Mouse (Mus musculus) erythroid progenitor cell, adult 5-6 weeks (primary cell): ENCODE results near the gene 4930568D16Rik. TPM values are rescaled to one million over a fixed set of nuclear protein-coding genes. Genes with fewer than 3 reads are reported as not detected.

ENCODE experiments used
- ATAC-seq: replicated peaks from 2 replicates; pipeline ENCODE4 v1.8.0; 2016; ENCODE audit warnings: moderate number of reproducible peaks, mild to moderate bottlenecking, moderate TSS enrichment, inconsistent platforms; ENCODE audit not compliant: poor library complexity, low FRiP score, severe bottlenecking
- total RNA-seq, 2 experiments: library from RNA; stranded (forward) in 1 of 2; stranded (reverse) in 1 of 2; fragments of 150-400 nt in 1 of 2; fragments of 186-747, 209-891 nt in 1 of 2; gene quantifications; 2 replicates each; pipeline versions ENCODE4 v1.2.3 to v1.2.4; 2015 to 2017; ENCODE audit warnings: low replicate concordance in 2 of 2

4930568D16Rik gene
- total RNA-seq (2015; ENCODE audit: low replicate concordance) = not detected in 2 replicates
- not detected in 2 replicates for total RNA-seq (2017; ENCODE audit: low replicate concordance)

DNA sequence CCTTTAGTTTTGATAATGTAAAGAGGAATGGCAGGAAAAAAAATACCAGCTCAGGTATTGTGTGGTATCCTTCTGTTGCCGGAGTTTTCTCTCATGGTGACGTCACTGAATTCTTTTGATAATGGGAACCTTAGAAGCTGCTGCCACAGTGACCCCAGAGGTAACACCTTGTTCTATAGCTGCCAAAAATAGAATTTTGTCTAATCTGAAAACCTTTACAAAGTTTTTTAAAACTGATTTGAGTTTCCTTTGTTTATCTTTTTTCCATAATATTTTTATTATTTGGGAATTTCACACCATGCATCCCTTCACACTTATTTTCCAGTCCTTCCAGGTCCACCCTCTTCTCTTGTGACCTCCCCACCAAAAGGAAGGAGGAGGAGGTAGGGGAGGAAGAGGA, at the start of gene 4930568D16Rik:
TSS of gene 4930568D16Rik (minus strand) at position 101 of the 400 bp plus-strand sequence.
- no peak for ATAC-seq

DNA sequence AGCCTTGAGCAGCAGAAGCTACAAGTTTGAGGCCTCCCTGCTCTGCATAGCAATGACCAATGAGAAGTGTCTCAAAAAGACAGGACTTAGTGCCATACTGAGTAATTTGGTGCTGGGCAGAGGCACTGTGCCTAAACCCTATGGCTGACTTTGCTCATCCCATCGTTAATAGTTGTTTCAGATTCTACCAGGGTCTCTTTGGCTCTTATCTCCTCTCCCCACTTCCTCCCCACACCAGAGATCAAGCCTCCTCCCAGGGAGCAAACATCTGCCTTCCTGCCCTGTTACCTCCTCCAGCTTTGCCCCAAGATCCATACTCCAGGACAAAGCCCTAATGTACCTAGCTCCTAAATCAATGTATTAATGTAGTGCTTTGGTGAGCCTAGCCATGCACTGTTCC, 49.7 kb upstream of the 4930568D16Rik start:
- ATAC-seq = no peak

GRCm38 (mm10) chr2:35416473-35416872, 48.9 kb upstream of the 4930568D16Rik start:
- ATAC-seq = no peak

DNA sequence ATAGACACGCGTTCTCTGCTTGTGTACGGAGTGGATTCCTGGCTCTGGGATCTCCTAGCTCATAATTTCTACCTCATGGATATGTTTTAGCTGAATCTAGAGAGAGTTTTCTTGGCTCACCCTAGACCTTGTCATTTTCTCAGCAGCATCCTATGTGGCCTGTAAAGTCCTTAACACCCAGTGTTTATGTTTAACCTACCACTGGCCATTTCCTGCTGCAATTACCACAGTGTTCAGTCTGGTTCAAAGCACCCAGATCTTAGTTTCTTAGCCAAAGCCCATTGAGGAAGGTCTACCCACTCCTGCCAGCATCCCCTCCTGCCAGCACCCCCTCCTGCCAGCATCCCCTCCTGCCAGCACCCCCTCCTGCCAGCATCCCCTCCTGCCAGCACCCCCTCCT, 45.3 kb upstream of the 4930568D16Rik start:
- ATAC-seq = no peak

DNA sequence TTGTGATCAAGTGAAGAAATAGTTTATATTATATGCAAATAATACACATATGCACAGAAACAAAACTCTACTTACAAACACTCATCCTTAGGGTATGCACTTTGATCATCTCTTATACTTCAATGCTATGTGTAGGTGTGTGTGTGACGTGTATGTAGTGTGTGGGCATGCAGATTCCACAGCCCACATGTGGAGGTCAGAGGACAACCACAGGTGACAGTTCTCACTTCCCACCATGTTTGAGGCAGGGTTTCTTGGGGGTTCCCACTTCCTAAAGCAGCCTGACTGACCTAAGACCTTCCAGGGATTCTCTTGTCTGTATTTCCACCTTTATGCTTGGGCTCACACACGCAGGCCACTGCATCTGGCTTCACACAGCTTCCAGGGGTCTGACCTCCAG, 44.7 kb upstream of the 4930568D16Rik start:
- no peak for ATAC-seq

DNA sequence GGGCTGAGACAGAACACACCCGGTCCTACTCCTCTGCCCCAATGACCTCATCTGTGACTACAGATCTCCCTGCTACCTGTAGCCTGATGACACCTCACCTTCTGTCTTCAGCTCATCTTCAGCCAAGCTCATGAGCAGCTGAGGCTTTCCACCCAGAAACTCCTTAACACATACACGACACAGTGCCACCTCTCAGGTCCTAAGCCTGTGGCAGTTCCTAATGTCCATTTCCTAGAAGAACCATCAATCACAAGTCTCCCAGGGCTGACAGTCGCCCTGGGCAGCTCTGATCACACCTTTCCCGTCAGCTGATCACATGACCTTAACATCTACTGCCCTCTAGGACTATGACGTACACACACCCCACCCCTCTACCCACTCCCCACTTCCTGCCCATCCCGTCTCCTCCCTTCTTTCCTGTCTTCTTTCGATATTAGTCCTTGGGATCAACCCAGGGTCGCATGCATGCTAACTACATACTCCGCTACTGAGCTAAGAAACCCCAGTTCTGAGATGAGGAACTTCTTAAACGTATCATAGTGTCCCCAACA, 44.2 kb upstream of the 4930568D16Rik start:
- no peak for ATAC-seq

GRCm38 (mm10) chr2:35409466-35409865, 41.9 kb upstream of the 4930568D16Rik start:
- ATAC-seq = no peak

DNA sequence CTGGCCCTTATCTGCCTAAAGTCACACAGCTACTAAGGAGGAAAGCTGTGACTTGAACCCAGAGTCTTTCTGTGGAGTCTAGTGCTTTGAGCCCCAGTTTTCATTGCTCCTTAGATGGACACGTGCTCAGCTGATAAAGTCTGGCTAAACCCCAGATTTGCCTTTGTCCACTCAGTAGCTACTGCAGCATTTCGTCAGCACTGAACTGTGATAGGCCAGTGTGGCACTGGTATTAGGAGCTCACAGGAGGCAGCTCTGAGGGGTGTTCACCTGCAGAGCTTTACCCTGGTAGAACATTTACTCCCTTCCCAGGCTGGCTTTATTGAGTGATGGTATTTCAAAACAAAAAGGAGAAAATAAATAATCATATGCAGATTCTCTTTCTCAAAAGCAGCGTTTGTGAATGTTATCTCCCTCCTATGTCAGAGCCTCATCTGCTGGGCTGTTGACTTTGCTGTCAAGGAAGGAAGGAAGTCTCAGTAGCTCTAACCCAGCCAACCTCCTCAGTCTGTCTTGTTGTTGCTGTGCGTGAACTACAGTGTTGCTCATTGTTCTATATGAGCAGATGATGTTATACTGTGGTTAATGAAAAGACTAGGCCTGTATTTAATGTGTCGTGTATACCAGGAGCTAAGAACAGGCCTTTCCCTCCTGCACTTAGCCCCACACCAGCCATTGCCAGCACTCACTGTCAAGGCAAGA, 41.0 kb upstream of the 4930568D16Rik start:
- ATAC-seq = no peak

GRCm38 (mm10) chr2:35407878-35408277, 40.3 kb upstream of the 4930568D16Rik start:
- ATAC-seq = no peak

DNA sequence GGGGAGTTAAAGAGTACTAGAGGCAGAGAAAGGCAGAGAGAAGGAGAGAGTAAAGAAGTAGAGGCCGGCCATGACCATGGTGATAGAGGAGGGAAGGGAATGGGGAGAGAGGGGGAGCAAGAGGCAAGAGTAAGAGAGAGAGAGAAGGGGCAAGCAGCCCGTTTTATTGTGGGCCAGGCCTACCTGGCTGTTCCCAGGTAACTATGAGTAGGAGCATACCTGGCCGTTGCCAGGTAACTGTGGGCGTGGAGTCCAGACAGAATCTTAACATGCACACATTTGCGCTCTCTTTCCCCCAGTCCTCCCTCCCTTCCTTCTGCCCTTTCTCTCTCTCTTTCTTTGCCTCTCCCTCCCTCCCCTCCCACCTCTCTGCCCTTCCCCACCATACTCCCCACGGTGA, 39.7 kb upstream of the 4930568D16Rik start:
- no peak for ATAC-seq

- no peak for ATAC-seq
Measured at GRCm38 (mm10) chr2:35406611-35407010, 39.1 kb upstream of the 4930568D16Rik start.

DNA sequence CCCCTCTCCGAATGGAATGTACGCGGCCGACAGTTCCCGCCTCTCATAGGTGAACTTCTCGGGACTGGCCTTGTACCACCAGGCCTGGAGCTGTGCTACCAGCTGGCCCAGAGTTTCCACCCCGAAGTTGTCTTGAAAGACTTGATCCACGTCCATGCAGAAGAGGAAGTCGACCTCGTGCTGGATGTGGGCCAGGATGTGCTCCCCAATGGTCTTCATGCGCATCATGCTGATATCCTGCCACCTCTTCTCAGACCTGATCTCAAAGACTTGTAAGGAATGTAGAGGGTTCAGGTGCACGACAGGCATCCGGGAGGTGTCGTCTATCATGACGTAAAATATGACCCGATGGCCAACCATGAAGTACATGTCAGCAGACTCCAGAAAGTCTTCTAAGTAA, 34.9 kb upstream of the 4930568D16Rik start:
- no peak for ATAC-seq

GRCm38 (mm10) chr2:35400739-35401138, 33.2 kb upstream of the 4930568D16Rik start:
- no peak for ATAC-seq

- ATAC-seq = peak; percentile 43; the same call in 1 of the 2 replicates
Measured at GRCm38 (mm10) chr2:35398184-35398828, 30.8 kb upstream of the 4930568D16Rik start.

DNA sequence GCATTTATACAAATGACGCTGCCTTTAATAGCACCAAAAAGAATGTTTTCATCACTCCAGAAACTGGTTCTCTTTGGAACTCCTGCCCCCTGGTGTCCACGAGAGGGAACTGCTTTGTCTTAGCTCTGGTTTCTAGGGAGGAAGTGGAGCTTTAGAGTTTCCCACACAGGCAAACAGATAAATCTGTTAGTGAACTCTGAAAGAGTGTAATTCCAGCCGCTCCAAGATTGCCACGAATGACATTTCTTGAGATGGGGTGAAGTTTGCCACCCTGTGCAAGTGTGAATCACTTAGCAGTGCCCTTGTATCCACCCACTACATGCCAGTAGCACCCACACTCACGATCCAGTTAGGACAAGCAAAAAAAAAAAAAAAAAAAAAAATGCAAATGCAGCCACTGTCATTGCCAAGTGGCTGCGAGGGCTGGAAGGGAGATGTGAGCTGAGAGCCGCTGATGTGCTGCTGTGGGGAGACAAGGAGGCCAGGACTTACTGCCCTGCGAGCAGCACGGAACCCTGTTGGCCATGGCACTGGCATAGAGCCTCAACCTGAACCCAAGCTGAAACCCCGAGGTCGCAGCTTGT, 30.2 kb upstream of the 4930568D16Rik start:
- peak; percentile 72 for ATAC-seq

- peak; percentile 52; the same call in 1 of the 2 replicates for ATAC-seq
Measured at GRCm38 (mm10) chr2:35397096-35397495, 29.6 kb upstream of the 4930568D16Rik start, which contains the start of gene 4930402F06Rik. Gene 4930402F06Rik (minus strand): TSS chr2:35397175.

- no peak for ATAC-seq
Measured at GRCm38 (mm10) chr2:35385441-35385871, 17.9 kb upstream of the 4930568D16Rik start.

DNA sequence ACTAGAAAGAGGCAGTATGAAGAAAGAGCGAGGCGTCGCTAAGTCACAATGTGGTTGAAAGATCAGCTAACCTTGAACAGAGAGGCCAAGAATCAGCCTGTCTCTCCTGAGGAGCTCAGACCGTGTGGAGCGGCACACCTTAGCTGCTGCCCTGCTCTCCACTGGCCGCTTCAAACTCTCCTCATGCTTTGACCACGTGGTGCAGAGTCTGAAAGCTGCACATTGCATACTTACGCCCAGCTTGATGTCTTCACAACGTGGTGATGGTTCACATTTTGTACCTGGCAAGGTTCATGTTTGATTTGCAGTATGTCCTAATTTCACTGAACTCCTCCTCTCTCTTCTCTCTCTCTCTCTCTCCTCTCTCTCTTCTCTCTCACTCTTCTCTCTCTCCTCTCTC, 11.8 kb upstream of the 4930568D16Rik start:
- ATAC-seq = no peak

GRCm38 (mm10) chr2:35377600-35377999, 10.1 kb upstream of the 4930568D16Rik start:
- no peak for ATAC-seq

GRCm38 (mm10) chr2:35373003-35373402, 5.5 kb upstream of the 4930568D16Rik start:
- ATAC-seq = peak; percentile 74
